9 mouse cellular contexts compared by ENCODE assay signal in the genomic region with DNA sequence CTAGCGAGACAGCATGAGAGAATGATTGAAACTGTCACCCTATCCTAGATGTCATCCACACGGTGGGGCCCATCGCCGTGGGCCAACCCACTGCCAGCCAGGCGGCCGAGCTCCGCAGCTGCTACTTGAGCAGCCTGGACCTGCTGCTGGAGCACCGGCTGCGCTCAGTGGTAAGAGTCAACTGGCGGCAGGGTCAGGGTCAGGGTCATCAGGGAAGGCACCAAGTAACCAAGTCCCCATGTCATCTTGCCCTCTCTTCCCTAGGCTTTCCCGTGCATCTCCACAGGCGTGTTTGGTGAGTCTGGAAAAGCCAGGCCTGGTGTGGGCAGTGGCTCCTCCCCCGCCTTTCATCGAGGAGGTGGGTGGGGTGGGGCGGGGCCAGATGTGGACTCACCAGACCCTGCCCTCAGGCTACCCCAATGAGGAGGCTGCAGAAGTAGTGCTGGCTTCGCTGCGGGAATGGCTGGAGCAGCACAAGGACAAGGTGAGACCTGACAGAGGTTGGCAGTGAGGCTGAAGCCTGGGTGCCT. TPM values are rescaled to one million over a fixed set of nuclear protein-coding genes. Genes with fewer than 3 reads are reported as not detected.
A peak's percentile ranks its signal among the peaks of the same experiment; 100 is the strongest.
DNase-seq lines count a peak whose midpoint lies in the region; ATAC-seq lines count a peak whose summit lies in the region.
"Had no signal": no experiment of that assay in that cellular context is flagged by ENCODE, and none has a peak within 500 bp of the region (broad histone marks: within the 10 kb centered on the region; RNA-seq: fewer than 3 reads in every experiment).

No protein-coding gene starts in this region.

- peaks cover 22% of the 10 kb centered on the region for H3K4me1 ChIP-seq in heart, embryonic 15.5 days (replicated peaks)
- H3K4me1 ChIP-seq in midbrain, embryonic 13.5 days (replicated peaks), result peaks cover 38% of the 10 kb centered on the region

- peak overlapping the region; percentile 22 for H3K9ac ChIP-seq in heart, embryonic 15.5 days
- H3K9ac ChIP-seq in midbrain, embryonic 13.5 days (replicated peaks), result no peak overlapping the region
- H3K9ac ChIP-seq: embryonic facial prominence, embryonic 15.5 days had no signal

- no peaks in the 10 kb centered on the region for H3K27me3 ChIP-seq in heart, embryonic 15.5 days
- peaks cover 13% of the 10 kb centered on the region for H3K27me3 ChIP-seq in midbrain, embryonic 13.5 days
- H3K27me3 ChIP-seq: embryonic facial prominence, embryonic 15.5 days had no signal

- H3K4me2 ChIP-seq in heart, embryonic 15.5 days, result peak overlapping the region; percentile 35
- no peak overlapping the region for H3K4me2 ChIP-seq in midbrain, embryonic 13.5 days (replicated peaks)

- peak; percentile 94 for DNase-seq in heart, adult 11 months
- DNase-seq in heart, postnatal 10 days, result no peak
- peak; percentile 72 to 91 for DNase-seq in kidney, postnatal 25 days
- no peak for DNase-seq in layer of hippocampus, postnatal 10 days (ENCODE audit: low spot score in 2 of 2)
- no peak for DNase-seq in right cerebral cortex, postnatal 10 days (ENCODE audit: low spot score in 2 of 2)
- DNase-seq in right cerebral cortex, adult 2 months (ENCODE audit: low spot score in 2 of 2), result no peak

- peak overlapping the region; percentile 13; the same call in 1 of the 2 replicates for H3K4me3 ChIP-seq in heart, embryonic 15.5 days
- H3K4me3 ChIP-seq in midbrain, embryonic 13.5 days (replicated peaks), result no peak overlapping the region
- H3K4me3 ChIP-seq: embryonic facial prominence, embryonic 15.5 days had no signal

- intact Hi-C loops in heart, postnatal 10 days (cut with DNase I), result loop anchor here (1.0 kb wide), 2 partner anchors 129 to 133 kb away; no protein-coding TSS in a partner anchor

- H3K27ac ChIP-seq in heart, embryonic 15.5 days, result peak overlapping the region; percentile 47; the same call in 1 of the 2 replicates
- no peak overlapping the region for H3K27ac ChIP-seq in midbrain, embryonic 13.5 days
- H3K27ac ChIP-seq: embryonic facial prominence, embryonic 15.5 days had no signal

- H3K36me3 ChIP-seq in heart, embryonic 15.5 days, result peaks cover 40% of the 10 kb centered on the region
- H3K36me3 ChIP-seq in midbrain, embryonic 13.5 days, result peaks cover 49% of the 10 kb centered on the region

- 22% methylated on average over 17 of the region's 17 CpGs for WGBS in heart, embryonic 15.5 days
- 14% methylated on average over 17 of the region's 17 CpGs for WGBS in midbrain, embryonic 13.5 days

- peak; percentile 44 for ATAC-seq in heart, embryonic 15.5 days (replicated peaks; ENCODE audit: insufficient number of reproducible peaks, insufficient read depth, low FRiP score, low read depth)
- peak; percentile 35 for ATAC-seq in midbrain, embryonic 13.5 days

- no peaks in the 10 kb centered on the region for H3K9me3 ChIP-seq in heart, embryonic 15.5 days (replicated peaks)
- no peaks in the 10 kb centered on the region for H3K9me3 ChIP-seq in midbrain, embryonic 13.5 days
- H3K9me3 ChIP-seq: embryonic facial prominence, embryonic 15.5 days had no signal

RNA-seq across cellular contexts. Expression of a gene that starts 9.3 kb away (rescaled TPM):
- total RNA-seq in heart, postnatal 10 days (2021), result 100 to 1,000 TPM; 102 to 104 TPM
- polyA plus RNA-seq in heart, embryonic 15.5 days (2015; fragmentation: Nextera tagmentation; extraction: Ambion mirVana), result 122 and 135 TPM in 2 replicates
- 247 and 260 TPM in 2 replicates for polyA plus RNA-seq in midbrain, embryonic 13.5 days (2015; fragmentation: Nextera tagmentation; extraction: Ambion mirVana)
- total RNA-seq in layer of hippocampus, postnatal 10 days (2021), result 100 to 1,000 TPM; 202 to 240 TPM

RNA-seq across cellular contexts. Expression of a gene that starts 20.6 kb away (rescaled TPM):
- total RNA-seq in heart, postnatal 10 days (2021), result 100 to 1,000 TPM; 661 to 717 TPM
- polyA plus RNA-seq in heart, embryonic 15.5 days (2015; fragmentation: Nextera tagmentation; extraction: Ambion mirVana), result 1,507 and 2,028 TPM in 2 replicates
- polyA plus RNA-seq in midbrain, embryonic 13.5 days (2015; fragmentation: Nextera tagmentation; extraction: Ambion mirVana), result 750 and 771 TPM in 2 replicates
- 100 to 1,000 TPM; 688 to 834 TPM for total RNA-seq in layer of hippocampus, postnatal 10 days (2021)

RNA-seq across cellular contexts. Expression of a gene that starts 44.2 kb away (rescaled TPM):
- total RNA-seq in heart, postnatal 10 days (2021), result 10 to 100 TPM; 25.5 to 28.7 TPM
- polyA plus RNA-seq in heart, embryonic 15.5 days (2015; fragmentation: Nextera tagmentation; extraction: Ambion mirVana), result 48.2 and 56.2 TPM in 2 replicates
- polyA plus RNA-seq in midbrain, embryonic 13.5 days (2015; fragmentation: Nextera tagmentation; extraction: Ambion mirVana), result 73.7 and 74.6 TPM in 2 replicates
- 10 to 100 TPM; 36.3 to 45.6 TPM for total RNA-seq in layer of hippocampus, postnatal 10 days (2021)

Comparison
In these comparisons a context has a peak if more than half of its experiments do, and no peak if none do; other contexts are left out.
1. DNase-seq: peak in heart, adult 11 months (single experiment) and kidney, postnatal 25 days (2 of 2); none in heart, postnatal 10 days (0 of 2), layer of hippocampus, postnatal 10 days (0 of 2), right cerebral cortex, postnatal 10 days (0 of 2) and right cerebral cortex, adult 2 months (0 of 2).